Mouse (Mus musculus) kidney, embryonic 15.5 days (tissue): ENCODE measurements around the gene Omt2b. TPM values are rescaled to one million over a fixed set of nuclear protein-coding genes. Genes with fewer than 3 reads are reported as not detected.
"Not testable (repeated sequence)": the region's sequence is repeated elsewhere in the genome, so short reads cannot be mapped to it uniquely, and the experiment has no call there.

Experiments
- ATAC-seq: fragments of 200-750 bp; cut with Nextera tagmentation; replicated peaks from 2 replicates; pipeline ENCODE4 v1.8.0; 2017; ENCODE audit warnings: moderate TSS enrichment; ENCODE audit not compliant: low FRiP score
- H3K27ac ChIP-seq: fragments of 300-500 bp; sonication (generic); 2 replicates; pipeline ENCODE4 v1.5.1; 2015; ENCODE audit warnings: mild to moderate bottlenecking, inconsistent platforms
- H3K27me3 ChIP-seq: fragments of 300-500 bp; sonication (generic); 2 replicates; pipeline ENCODE4 v1.6.1; 2015; ENCODE audit warnings: inconsistent platforms
- H3K36me3 ChIP-seq: fragments of 300-500 bp; sonication (generic); 2 replicates; pipeline ENCODE4 v1.6.1; 2015; ENCODE audit warnings: inconsistent platforms
- H3K4me1 ChIP-seq: fragments of 300-500 bp; sonication (generic); 2 replicates; pipeline ENCODE4 v1.6.1; 2015; ENCODE audit warnings: inconsistent platforms
- H3K4me2 ChIP-seq: fragments of 300-500 bp; sonication (generic); 2 replicates; pipeline ENCODE4 v1.6.1; 2015; ENCODE audit warnings: moderate library complexity, mild to moderate bottlenecking, inconsistent platforms
- H3K4me3 ChIP-seq: fragments of 300-500 bp; sonication (generic); replicated peaks from 2 replicates; pipeline ENCODE4 v1.5.1; 2015; ENCODE audit warnings: mild to moderate bottlenecking, inconsistent platforms
- H3K9ac ChIP-seq: fragments of 300-500 bp; sonication (generic); 2 replicates; pipeline ENCODE4 v1.6.1; 2015; ENCODE audit warnings: mild to moderate bottlenecking, inconsistent platforms
- H3K9me3 ChIP-seq: fragments of 300-500 bp; sonication (generic); replicated peaks from 2 replicates; pipeline ENCODE4 v1.6.1; 2016; ENCODE audit warnings: inconsistent platforms
- WGBS: fragments of 180-500 bp; shearing (Covaris S2); methylation state at CpG from one replicate; pipeline ENCODE4 v1.1.7; 2015; ENCODE audit warnings: mixed read lengths; 5-methylcytosine and 5-hydroxymethylcytosine counted together
- polyA plus RNA-seq: library from polyadenylated mRNA; unstranded; fragments of >200 nt; fragmentation: Nextera tagmentation; extraction: Ambion mirVana; gene quantifications from 2 replicates; pipeline ENCODE4 v1.2.1, GENCODE M21; 2015

The Omt2b gene
- polyA plus RNA-seq: not detected in 2 replicates

GRCm38 (mm10) chr9:78327289-78327688 is at the start of gene Omt2b:
Omt2b (plus strand) TSS chr9:78327589.
- 76% methylated on average over 1 of the region's 1 CpGs for WGBS
- H3K4me1 ChIP-seq, H3K4me3 ChIP-seq, H3K9ac ChIP-seq, H3K27ac ChIP-seq, H3K4me2 ChIP-seq, H3K9me3 ChIP-seq, H3K36me3 ChIP-seq, H3K27me3 ChIP-seq, ATAC-seq: not testable (repeated sequence)

GRCm38 (mm10) chr9:78282002-78282711 is 45.2 kb upstream of the Omt2b start:
- not testable (repeated sequence) for H3K4me1 ChIP-seq, H3K4me3 ChIP-seq, H3K9ac ChIP-seq, H3K36me3 ChIP-seq, H3K4me2 ChIP-seq, H3K27me3 ChIP-seq, H3K9me3 ChIP-seq
- H3K27ac ChIP-seq: peak overlapping the region; percentile 32; the same call in 1 of the 2 replicates
- ATAC-seq: peak; percentile 56; the same call in 1 of the 2 replicates
- WGBS: 75% methylated on average over 4 of the region's 4 CpGs

- not testable (repeated sequence) for H3K36me3 ChIP-seq, H3K4me1 ChIP-seq, H3K9me3 ChIP-seq, H3K27me3 ChIP-seq, ATAC-seq, H3K4me2 ChIP-seq, H3K27ac ChIP-seq, H3K4me3 ChIP-seq, H3K9ac ChIP-seq
- 80% methylated on average over 1 of the region's 1 CpGs for WGBS
These were observed 38.3 kb upstream of the Omt2b start for GRCm38 (mm10) chr9:78289063-78289462.

GRCm38 (mm10) chr9:78289723-78290122 is 37.7 kb upstream of the Omt2b start, which contains the start of gene Gm10639:
Gm10639 (plus strand) TSS chr9:78289923.
- H3K4me3 ChIP-seq, H3K9ac ChIP-seq, H3K4me1 ChIP-seq, H3K27ac ChIP-seq, H3K36me3 ChIP-seq, H3K9me3 ChIP-seq, ATAC-seq, H3K27me3 ChIP-seq, H3K4me2 ChIP-seq: not testable (repeated sequence)
- 77% methylated on average over 3 of the region's 3 CpGs for WGBS

- H3K4me2 ChIP-seq, H3K9ac ChIP-seq, H3K27ac ChIP-seq, H3K27me3 ChIP-seq, H3K36me3 ChIP-seq, H3K4me1 ChIP-seq, ATAC-seq, H3K9me3 ChIP-seq, H3K4me3 ChIP-seq: not testable (repeated sequence)
- 90% methylated on average over 8 of the region's 8 CpGs for WGBS
These were observed 34.9 kb upstream of the Omt2b start for GRCm38 (mm10) chr9:78292462-78292861.

GRCm38 (mm10) chr9:78293683-78294082 is 33.7 kb upstream of the Omt2b start:
- not testable (repeated sequence) for H3K9me3 ChIP-seq, H3K36me3 ChIP-seq, H3K4me2 ChIP-seq, H3K4me3 ChIP-seq, H3K9ac ChIP-seq, H3K27ac ChIP-seq, H3K4me1 ChIP-seq, H3K27me3 ChIP-seq
- WGBS: 77% methylated on average over 1 of the region's 1 CpGs
- ATAC-seq: peak; percentile 75; the same call in 1 of the 2 replicates

- not testable (repeated sequence) for H3K9me3 ChIP-seq, H3K4me3 ChIP-seq, H3K36me3 ChIP-seq, H3K9ac ChIP-seq, H3K4me1 ChIP-seq, H3K4me2 ChIP-seq, H3K27me3 ChIP-seq, H3K27ac ChIP-seq
- peak; percentile 38; the same call in 1 of the 2 replicates for ATAC-seq
- WGBS: 68% methylated on average over 7 of the region's 7 CpGs
These were observed 32.6 kb upstream of the Omt2b start for GRCm38 (mm10) chr9:78294781-78295180.

GRCm38 (mm10) chr9:78296089-78296488 is 31.3 kb upstream of the Omt2b start:
- H3K36me3 ChIP-seq, H3K4me1 ChIP-seq, ATAC-seq, H3K9me3 ChIP-seq, H3K27ac ChIP-seq, H3K4me2 ChIP-seq, H3K27me3 ChIP-seq, H3K4me3 ChIP-seq, H3K9ac ChIP-seq: not testable (repeated sequence)
- WGBS: 14% methylated on average over 6 of the region's 6 CpGs

- Histone ChIP-seq H3K4me2 (no peak overlapping the region), H3K9ac (no peak overlapping the region), H3K4me1 (no peaks in the 10 kb centered on the region), H3K4me3 (no peak overlapping the region), H3K36me3 (no peaks in the 10 kb centered on the region), H3K9me3 (no peaks in the 10 kb centered on the region), H3K27me3 (no peaks in the 10 kb centered on the region), H3K27ac (no peak overlapping the region)
- WGBS: 86% methylated on average over 1 of the region's 1 CpGs
- no peak for ATAC-seq
These were observed 29.2 kb upstream of the Omt2b start for GRCm38 (mm10) chr9:78298232-78298631.

- not testable (repeated sequence) for H3K27me3 ChIP-seq, H3K4me1 ChIP-seq, H3K9ac ChIP-seq, H3K36me3 ChIP-seq, H3K4me3 ChIP-seq, H3K9me3 ChIP-seq, H3K4me2 ChIP-seq, H3K27ac ChIP-seq, ATAC-seq
- 52% methylated on average over 1 of the region's 1 CpGs for WGBS
These were observed 28.2 kb upstream of the Omt2b start for GRCm38 (mm10) chr9:78299143-78299542.

- WGBS: 87% methylated on average over 3 of the region's 3 CpGs
- H3K4me2 ChIP-seq, H3K9me3 ChIP-seq, ATAC-seq, H3K27ac ChIP-seq, H3K4me3 ChIP-seq, H3K4me1 ChIP-seq, H3K27me3 ChIP-seq, H3K9ac ChIP-seq, H3K36me3 ChIP-seq: not testable (repeated sequence)
These were observed 19.3 kb upstream of the Omt2b start for GRCm38 (mm10) chr9:78308122-78308521.

GRCm38 (mm10) chr9:78314696-78315095 is 12.7 kb upstream of the Omt2b start, which contains the start of gene Omt2a:
Omt2a (minus strand) TSS chr9:78314796.
- H3K9ac ChIP-seq: no peak within 1 kb of the TSS
- H3K4me3 ChIP-seq: no peak within 1 kb of the TSS
- ATAC-seq: no peak
- H3K4me1 ChIP-seq: no peaks in the 10 kb centered on the region
- no peaks in the 10 kb centered on the region for H3K9me3 ChIP-seq
- H3K27ac ChIP-seq: no peak within 1 kb of the TSS
- 84% methylated on average over 2 of the region's 2 CpGs for WGBS
- no peak within 1 kb of the TSS for H3K4me2 ChIP-seq
- H3K27me3 ChIP-seq: no peaks in the 10 kb centered on the region
- no peaks in the 10 kb centered on the region for H3K36me3 ChIP-seq

- no peak for ATAC-seq
- 21% methylated on average over 1 of the region's 1 CpGs for WGBS
- no peaks in the 10 kb centered on the region for H3K9me3 ChIP-seq
- H3K4me2 ChIP-seq: no peak overlapping the region
- no peaks in the 10 kb centered on the region for H3K4me1 ChIP-seq
- H3K36me3 ChIP-seq: no peaks in the 10 kb centered on the region
- no peak overlapping the region for H3K4me3 ChIP-seq
- H3K9ac ChIP-seq: no peak overlapping the region
- no peak overlapping the region for H3K27ac ChIP-seq
- H3K27me3 ChIP-seq: no peaks in the 10 kb centered on the region
These were observed 7.9 kb upstream of the Omt2b start for GRCm38 (mm10) chr9:78319499-78319898.
